Mouse (Mus musculus) brain, embryonic 14.5 days (tissue): ENCODE results near the gene Acad9.

Source experiments
- CTCF ChIP-seq: fragments of 200-500 bp; IDR thresholded peaks from 2 replicates; pipeline ENCODE4 v1.5.1; 2012; ENCODE audit warnings: inconsistent platforms, mild to moderate bottlenecking, moderate library complexity, borderline replicate concordance; ENCODE audit not compliant: insufficient read depth, insufficient read length; ENCODE audit errors: extremely low read depth
- POLR2A ChIP-seq: fragments of 200-500 bp; IDR thresholded peaks from 2 replicates; pipeline ENCODE4 v1.6.1; 2012; ENCODE audit warnings: mild to moderate bottlenecking, inconsistent platforms, borderline replicate concordance; ENCODE audit not compliant: poor library complexity, insufficient read depth, insufficient read length, severe bottlenecking; ENCODE audit errors: extremely low read depth

- TF ChIP-seq CTCF (no peak), POLR2A (no peak)
These were observed 73.2 kb downstream of the Acad9 start for GRCm38 (mm10) chr3:36138996-36139395.
